Mouse (Mus musculus) layer of hippocampus, adult 11-12 months (tissue): ENCODE data around the gene Cldn18.

Experiments
- DNase-seq: peaks from one replicate; pipeline ENCODE4 v3.0.0; 2022; ENCODE audit warnings: low spot score

Gene Cldn18

GRCm38 (mm10) chr9:99685061-99685521, 32.0 kb downstream of the Cldn18 start:
- no peak for DNase-seq

GRCm38 (mm10) chr9:99681980-99682570, 35.0 kb downstream of the Cldn18 start:
- no peak for DNase-seq

GRCm38 (mm10) chr9:99675714-99676113, 41.4 kb downstream of the Cldn18 start:
- DNase-seq: no peak

GRCm38 (mm10) chr9:99671603-99672002, 45.5 kb downstream of the Cldn18 start:
- no peak for DNase-seq

GRCm38 (mm10) chr9:99667596-99667995, 49.5 kb downstream of the Cldn18 start:
- no peak for DNase-seq

GRCm38 (mm10) chr9:99662887-99663286, 54.2 kb downstream of the Cldn18 start:
- no peak for DNase-seq

- DNase-seq: peak; percentile 78
Observed at GRCm38 (mm10) chr9:99662406-99662805, 54.7 kb downstream of the Cldn18 start.

- DNase-seq: no peak
Observed at GRCm38 (mm10) chr9:99661606-99662166, 55.4 kb downstream of the Cldn18 start.

GRCm38 (mm10) chr9:99660756-99661155, 56.3 kb downstream of the Cldn18 start:
- DNase-seq: no peak

GRCm38 (mm10) chr9:99646102-99646501, 71.0 kb downstream of the Cldn18 start:
- no peak for DNase-seq

GRCm38 (mm10) chr9:99645416-99645815, 71.7 kb downstream of the Cldn18 start:
- no peak for DNase-seq

- no peak for DNase-seq
Observed at GRCm38 (mm10) chr9:99639957-99640356, 77.1 kb downstream of the Cldn18 start.
